Mouse (Mus musculus): Measurements from ENCODE around the gene Adamtsl5.

DNA sequence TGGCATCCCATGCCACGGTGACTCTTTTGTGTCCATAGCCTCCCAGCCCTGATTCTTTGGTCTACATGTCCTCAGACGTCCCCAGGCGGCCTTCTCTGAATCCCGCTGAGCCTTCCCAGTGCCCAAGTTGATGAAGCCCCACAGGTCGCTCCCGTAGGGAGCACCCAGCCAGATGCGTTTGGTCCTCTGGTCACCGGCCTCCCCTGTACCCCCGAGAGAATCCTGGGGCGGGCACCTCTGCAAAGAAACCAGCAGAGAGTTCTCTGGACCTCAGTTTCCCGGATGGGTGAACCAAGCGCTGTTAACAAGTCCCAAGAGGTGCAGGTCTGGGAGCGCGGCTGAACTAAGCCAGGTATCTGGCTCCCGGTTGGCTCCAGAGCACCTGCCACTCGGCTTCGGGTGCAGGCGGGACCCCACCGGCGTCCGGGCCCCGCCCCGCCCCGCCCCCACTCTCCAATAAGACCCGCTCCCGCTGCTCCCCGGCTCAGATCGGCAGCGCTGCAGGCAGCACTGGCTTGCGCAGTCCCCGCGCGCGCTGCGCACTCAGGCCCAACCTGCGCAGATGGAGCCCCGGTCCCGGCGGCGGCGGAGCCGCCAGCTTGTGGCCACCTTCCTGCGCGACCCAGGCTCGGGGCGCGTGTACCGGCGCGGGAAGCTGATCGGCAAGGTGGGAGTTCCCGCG, 7.9 kb upstream of the Adamtsl5 start, which contains the start of gene Plk5:
- TF ChIP-seq GATA1 (IDR thresholded peaks at IDR 0.05; ENCODE audit: borderline replicate concordance, low read length) (no peak), FLI1 (IDR thresholded peaks at IDR 0.05; ENCODE audit: low read length) (no peak)

Data from megakaryocyte, embryonic 14.5 days (primary cell).